Mouse (Mus musculus) lung, adult 2 months (tissue): ENCODE results near the gene Sel1l2. TPM values are rescaled to one million over a fixed set of nuclear protein-coding genes. Genes with fewer than 3 reads are reported as not detected.
"Not testable (repeated sequence)": the region's sequence is repeated elsewhere in the genome, so short reads cannot be mapped to it uniquely, and the experiment has no call there.

Experiments
- DNase-seq: peaks from one replicate; pipeline ENCODE4 v3.0.0; 2022
- H3K4me1 ChIP-seq: fragments of 200-500 bp; 2 replicates; pipeline ENCODE4 v1.6.1; 2011; ENCODE audit warnings: low read length; ENCODE audit not compliant: control insufficient read depth, insufficient read depth
- H3K4me3 ChIP-seq: fragments of 200-500 bp; replicated peaks from 2 replicates; pipeline ENCODE3; 2011; ENCODE audit warnings: low read depth, mild to moderate bottlenecking, control low read depth, low read length; ENCODE audit errors: extremely low read depth
- CTCF ChIP-seq: fragments of 200-500 bp; IDR thresholded peaks from 2 replicates; pipeline ENCODE4 v1.5.1; 2011; ENCODE audit warnings: mild to moderate bottlenecking, low read length, control low read depth; ENCODE audit not compliant: insufficient read depth
- POLR2A ChIP-seq: fragments of 200-500 bp; IDR thresholded peaks from 2 replicates; pipeline ENCODE4 v1.6.1; 2011; ENCODE audit warnings: low read depth, mild to moderate bottlenecking, control low read depth, low read length, borderline replicate concordance; ENCODE audit errors: extremely low read depth
- WGBS: fragments of 180-500 bp; shearing (Covaris S2); methylation state at CpG from one replicate; pipeline ENCODE4 v1.1.7; 2018; 5-methylcytosine and 5-hydroxymethylcytosine counted together
- polyA plus RNA-seq: library from polyadenylated mRNA; depleted of rRNA; stranded (reverse); fragments of >200 nt; gene quantifications from 2 replicates; pipeline ENCODE4 v1.2.3, GENCODE M21; 2012; rRNA removed

The Sel1l2 gene
- polyA plus RNA-seq, 1 experiment, result not detected

DNA sequence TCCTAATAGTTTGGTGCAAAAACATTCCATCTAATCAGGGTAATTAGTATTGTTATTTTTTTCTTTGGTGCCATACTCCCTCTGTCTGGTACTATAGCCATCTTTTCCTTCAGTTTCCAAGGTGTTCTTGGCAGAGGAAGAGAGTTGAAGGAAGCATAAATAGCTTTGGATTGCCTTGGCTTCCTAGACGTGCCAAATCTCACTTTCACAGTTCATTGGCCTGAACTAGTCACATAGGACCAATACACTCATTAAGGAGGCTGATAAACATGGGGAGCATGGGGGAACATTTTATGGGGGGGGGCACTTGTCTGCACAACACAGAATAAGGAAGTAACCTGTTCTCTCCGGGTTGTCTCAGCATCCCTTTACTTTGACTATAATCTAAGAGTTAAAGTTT is 174.1 kb downstream of the Sel1l2 start:
- Histone ChIP-seq H3K4me1 (no peaks in the 10 kb centered on the region), H3K4me3 (no peak overlapping the region)
- TF ChIP-seq POLR2A (no peak), CTCF (no peak)
- 55% methylated on average over 2 of the region's 2 CpGs for WGBS
- DNase-seq, result no peak

DNA sequence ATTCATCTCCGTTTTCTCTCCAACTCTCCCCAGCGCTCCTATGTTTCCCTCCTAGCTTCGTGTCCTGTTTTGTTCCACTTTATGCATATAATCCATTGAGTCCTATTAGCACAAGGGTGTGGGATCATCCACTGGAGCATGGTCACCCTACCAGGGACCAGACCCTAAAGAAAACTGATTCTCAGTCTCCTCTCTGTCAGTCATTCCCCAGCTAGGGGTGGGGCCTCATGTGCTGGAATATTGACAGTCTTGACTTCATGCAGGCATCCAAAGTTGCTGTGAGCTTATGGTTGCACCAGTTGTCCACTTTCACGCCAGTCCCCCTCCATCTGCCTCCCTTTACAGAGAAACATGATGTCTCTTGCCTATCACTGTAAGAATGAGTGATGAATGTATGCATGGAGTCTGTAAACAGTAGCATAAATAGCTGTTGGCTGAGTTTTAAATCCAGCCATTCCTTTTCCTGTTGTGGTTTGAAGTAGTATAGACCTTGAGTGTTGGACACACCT is 174.9 kb downstream of the Sel1l2 start:
- no peaks in the 10 kb centered on the region for H3K4me1 ChIP-seq
- TF ChIP-seq POLR2A (no peak), CTCF (no peak)
- no peak for DNase-seq
- 88% methylated on average over 4 of the region's 4 CpGs for WGBS
- H3K4me3 ChIP-seq, result no peak overlapping the region

DNA sequence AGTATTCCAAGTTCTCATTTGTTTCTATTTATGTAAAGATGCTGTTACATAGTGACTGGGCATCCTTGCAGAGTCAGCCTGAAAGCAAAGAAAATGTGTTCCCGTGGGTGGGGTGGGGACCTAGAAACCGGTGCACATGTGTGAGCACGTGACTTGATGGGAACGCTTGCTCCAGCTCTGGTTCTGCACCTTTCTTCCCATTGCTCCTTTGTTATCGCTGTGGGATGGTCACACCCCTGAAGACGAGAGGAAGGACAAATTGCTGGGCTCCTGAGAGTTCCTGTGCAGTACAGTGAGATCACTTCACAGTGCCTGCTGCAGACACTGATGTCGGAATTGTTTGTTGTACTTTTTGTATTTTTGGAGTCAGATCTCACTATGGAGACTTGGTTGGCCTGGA is 185.8 kb downstream of the Sel1l2 start:
- 92% methylated on average over 7 of the region's 7 CpGs for WGBS
- H3K4me3 ChIP-seq, result no peak overlapping the region
- no peak for DNase-seq
- TF ChIP-seq POLR2A (no peak), CTCF (no peak)
- H3K4me1 ChIP-seq, result no peaks in the 10 kb centered on the region

DNA sequence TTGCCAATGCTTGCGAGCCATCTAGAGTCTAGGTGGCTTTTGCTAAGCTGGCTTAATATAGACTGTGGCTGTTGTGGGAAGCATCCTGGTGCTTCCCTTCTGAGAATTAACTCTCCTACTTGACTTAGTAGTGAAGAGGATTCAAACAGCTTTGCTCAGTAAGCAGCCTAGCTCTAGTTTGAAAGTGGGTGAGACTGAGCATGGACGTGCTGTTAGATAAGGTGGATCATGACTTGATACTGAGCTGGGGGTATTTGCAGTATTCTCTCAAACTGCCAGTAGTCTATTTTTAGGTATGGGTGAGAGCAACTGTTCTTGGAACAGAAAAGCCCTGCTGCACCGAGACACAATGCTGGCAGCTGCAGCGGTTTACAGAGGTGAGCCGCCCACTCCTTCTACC is 186.9 kb downstream of the Sel1l2 start:
- TF ChIP-seq POLR2A (no peak), CTCF (no peak)
- WGBS, result 76% methylated on average over 5 of the region's 5 CpGs
- Histone ChIP-seq H3K4me1 (no peaks in the 10 kb centered on the region), H3K4me3 (no peak overlapping the region)
- no peak for DNase-seq

DNA sequence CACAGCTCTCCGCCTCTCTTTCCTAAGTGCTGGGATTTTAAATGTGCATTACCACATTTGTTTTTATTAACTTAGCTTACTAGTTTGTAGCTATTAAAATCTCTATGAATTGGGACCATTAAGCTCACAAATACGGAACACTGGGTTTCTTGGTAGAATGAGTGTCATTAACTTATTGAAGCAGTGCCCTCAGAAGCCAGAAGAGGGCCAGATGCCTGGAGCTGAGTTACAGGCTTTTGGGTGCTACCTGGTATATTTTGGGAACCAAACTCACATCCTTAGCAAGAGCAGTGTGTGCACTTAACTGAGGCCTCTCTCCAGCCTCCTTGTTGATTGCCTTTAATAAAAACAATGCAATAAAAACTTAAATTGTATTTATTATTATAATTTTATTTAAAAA is 188.8 kb downstream of the Sel1l2 start:
- H3K4me3 ChIP-seq, result no peak overlapping the region
- TF ChIP-seq POLR2A (no peak), CTCF (no peak)
- WGBS, result 69% methylated on average over 2 of the region's 2 CpGs
- H3K4me1 ChIP-seq, result no peaks in the 10 kb centered on the region
- no peak for DNase-seq

DNA sequence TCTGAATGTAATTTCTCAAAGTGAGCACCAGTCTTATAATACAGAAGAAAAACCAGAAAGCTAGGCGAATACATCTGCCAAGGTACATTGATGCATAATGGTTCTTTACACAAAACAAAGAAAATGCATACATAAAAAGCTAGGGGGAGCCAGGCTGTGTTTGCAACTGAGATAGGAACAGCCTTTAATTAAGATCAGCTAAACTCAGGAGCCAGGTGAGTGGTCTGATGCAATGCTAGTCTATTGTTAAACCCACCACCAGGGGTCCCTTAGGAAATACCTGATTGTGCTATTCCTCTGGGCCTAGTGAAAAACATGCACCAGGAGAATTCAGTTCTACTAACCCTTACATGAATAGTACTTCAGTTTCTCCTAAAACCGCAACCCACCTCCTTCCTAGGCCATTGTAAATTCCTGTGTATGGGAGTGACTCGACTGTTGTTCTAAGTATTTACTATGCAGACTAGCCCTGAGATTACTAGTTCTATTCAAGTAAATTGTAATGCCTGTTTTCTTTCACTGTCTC is 203.8 kb downstream of the Sel1l2 start:
- WGBS, result 91% methylated on average over 3 of the region's 3 CpGs
- not testable (repeated sequence) for H3K4me3 ChIP-seq, H3K4me1 ChIP-seq, DNase-seq

Other genes starting within 250 kb of the Sel1l2 start
- gene Gm17374, start 237.7 kb downstream of the Sel1l2 start, polyA plus RNA-seq, result not detected in 2 replicates
- 0.50 and 1.6 TPM in 2 replicates for gene Esf1, start 219.1 kb downstream of the Sel1l2 start, polyA plus RNA-seq
- 2.9 and 3.2 TPM in 2 replicates for gene Ndufaf5, start 219.1 kb downstream of the Sel1l2 start, polyA plus RNA-seq
- gene Macrod2, start 5.6 kb upstream of the Sel1l2 start, polyA plus RNA-seq, result 2.6 and 5.2 TPM in 2 replicates